Mouse (Mus musculus): ENCODE data around the gene Pdyn. TPM values are rescaled to one million over a fixed set of nuclear protein-coding genes. Genes with fewer than 3 reads are reported as not detected.

Pdyn gene
- not detected in 2 replicates for polyA plus RNA-seq (2012; rRNA removed)

GRCm38 (mm10) chr2:129699484-129700158 lies at the start of gene Pdyn:
Gene Pdyn, minus strand, starts transcription at chr2:129699844.

Other genes with a start within 250 kb of the Pdyn start
- 0.01 TPM in 1 of 2 replicates, not detected in the other for gene F830045P16Rik, start 163.2 kb downstream of the Pdyn start, polyA plus RNA-seq (2012; rRNA removed)
- gene Sirpa, start 107.0 kb downstream of the Pdyn start, polyA plus RNA-seq (2012; rRNA removed), result 30.6 and 32.5 TPM in 2 replicates
- 5.3 and 5.9 TPM in 2 replicates for gene Stk35, start 100.7 kb upstream of the Pdyn start, polyA plus RNA-seq (2012; rRNA removed)